Mouse (Mus musculus): ENCODE results near the gene Fam209.

Gene Fam209

GRCm38 (mm10) chr2:172477350-172477749 lies 5.0 kb downstream of the Fam209 start:
- DNase-seq (ENCODE audit: low read depth, low spot score) = no peak

GRCm38 (mm10) chr2:172477860-172478259 lies 5.5 kb downstream of the Fam209 start:
- DNase-seq (ENCODE audit: low read depth, low spot score) = peak; percentile 66

- DNase-seq (ENCODE audit: low read depth, low spot score) = no peak
These were observed 8.0 kb downstream of the Fam209 start for GRCm38 (mm10) chr2:172480296-172480695.

GRCm38 (mm10) chr2:172481654-172482385 lies 9.5 kb downstream of the Fam209 start:
- no peak for DNase-seq (ENCODE audit: low read depth, low spot score)

- DNase-seq (ENCODE audit: low read depth, low spot score) = peak; percentile 45
These were observed 11.6 kb downstream of the Fam209 start for GRCm38 (mm10) chr2:172483766-172484413.

- no peak for DNase-seq (ENCODE audit: low read depth, low spot score)
These were observed 12.5 kb downstream of the Fam209 start for GRCm38 (mm10) chr2:172484696-172485370.

GRCm38 (mm10) chr2:172496736-172497345 lies 24.5 kb downstream of the Fam209 start:
- no peak for DNase-seq (ENCODE audit: low read depth, low spot score)

GRCm38 (mm10) chr2:172498823-172499222 lies 26.5 kb downstream of the Fam209 start:
- peak; percentile 48 for DNase-seq (ENCODE audit: low read depth, low spot score)

GRCm38 (mm10) chr2:172500752-172501316 lies 28.5 kb downstream of the Fam209 start:
- DNase-seq (ENCODE audit: low read depth, low spot score) = no peak

- peak; percentile 75 for DNase-seq (ENCODE audit: low read depth, low spot score)
These were observed 29.0 kb downstream of the Fam209 start for GRCm38 (mm10) chr2:172501341-172501740.

GRCm38 (mm10) chr2:172502168-172502567 lies 29.8 kb downstream of the Fam209 start:
- no peak for DNase-seq (ENCODE audit: low read depth, low spot score)

- DNase-seq (ENCODE audit: low read depth, low spot score) = no peak
These were observed 33.8 kb downstream of the Fam209 start for GRCm38 (mm10) chr2:172506121-172506520.

- DNase-seq (ENCODE audit: low read depth, low spot score) = no peak
These were observed 37.9 kb downstream of the Fam209 start for GRCm38 (mm10) chr2:172510056-172510712.

GRCm38 (mm10) chr2:172510899-172511298 lies 38.6 kb downstream of the Fam209 start:
- DNase-seq (ENCODE audit: low read depth, low spot score) = no peak

GRCm38 (mm10) chr2:172516407-172516992 lies 44.2 kb downstream of the Fam209 start:
- no peak for DNase-seq (ENCODE audit: low read depth, low spot score)

GRCm38 (mm10) chr2:172520616-172521371 lies 48.5 kb downstream of the Fam209 start:
- DNase-seq (ENCODE audit: low read depth, low spot score) = no peak

GRCm38 (mm10) chr2:172522528-172522927 lies 50.2 kb downstream of the Fam209 start:
- DNase-seq (ENCODE audit: low read depth, low spot score) = no peak
